Mouse (Mus musculus) ES-E14 (cell line): ENCODE results near the gene Spg7.

Source experiments
- CHD2 ChIP-seq: IDR thresholded peaks from 2 replicates; pipeline ENCODE4 v1.6.1; 2014; ENCODE audit warnings: mild to moderate bottlenecking, low read depth, low read length, inconsistent platforms
- ZNF384 ChIP-seq: IDR thresholded peaks from 2 replicates; pipeline ENCODE4 v1.6.1; 2012; ENCODE audit warnings: low read depth, low read length, inconsistent platforms

- no peak for TF ChIP-seq CHD2
- TF ChIP-seq ZNF384, result no peak
Measured at GRCm38 (mm10) chr8:123077213-123077612, 14.5 kb downstream of the Spg7 start.
